Mouse (Mus musculus) ES-E14 (cell line): ENCODE results near the gene Mad2l1bp. TPM values are rescaled to one million over a fixed set of nuclear protein-coding genes. Genes with fewer than 3 reads are reported as not detected.

ENCODE experiments used
- DNase-seq: peaks from one replicate; pipeline ENCODE4 v3.0.0-alpha.2; 2013; ENCODE audit warnings: low read depth, low spot score
- H3K27ac ChIP-seq: 2 replicates; pipeline ENCODE4 v1.5.1; 2012; ENCODE audit warnings: low read depth, mild to moderate bottlenecking, low read length, moderate library complexity, mixed read lengths; ENCODE audit not compliant: poor library complexity, insufficient read depth, severe bottlenecking
- H3K36me3 ChIP-seq: 2 replicates; pipeline ENCODE4 v1.6.1; 2012; ENCODE audit warnings: mild to moderate bottlenecking, low read length, moderate library complexity, mixed read lengths; ENCODE audit not compliant: control insufficient read depth, poor library complexity, insufficient read depth, severe bottlenecking
- H3K4me1 ChIP-seq, 2 experiments: fragments of 150-350 bp in 1 of 2; sonication (generic) in 1 of 2; 2 replicates each; pipeline ENCODE4 v1.6.1; 2012; ENCODE audit warnings: low read length in 2 of 2, mild to moderate bottlenecking in 1 of 2, mixed read lengths in 1 of 2; ENCODE audit not compliant: control insufficient read depth in 2 of 2, insufficient read depth in 2 of 2, poor library complexity in 1 of 2
- H3K4me3 ChIP-seq, 2 experiments: fragments of 150-350 bp in 1 of 2; sonication (generic) in 1 of 2; 2 replicates each; pipeline ENCODE4 v1.5.1; 2012; ENCODE audit warnings: low read length in 2 of 2, low read depth in 1 of 2, mild to moderate bottlenecking in 1 of 2, mixed read lengths in 1 of 2; ENCODE audit not compliant: insufficient read depth in 1 of 2, poor library complexity in 1 of 2, severe bottlenecking in 1 of 2
- H3K9ac ChIP-seq: 2 replicates; pipeline ENCODE4 v1.6.1; 2012; ENCODE audit warnings: low read depth, mild to moderate bottlenecking, low read length, mixed read lengths; ENCODE audit not compliant: poor library complexity, insufficient read depth, severe bottlenecking
- H3K9me3 ChIP-seq: fragments of 150-350 bp; sonication (generic); 2 replicates; pipeline ENCODE4 v1.6.1; 2012; ENCODE audit warnings: low read depth, mild to moderate bottlenecking, low read length; ENCODE audit not compliant: control insufficient read depth, insufficient read depth
- CHD2 ChIP-seq: IDR thresholded peaks from 2 replicates; pipeline ENCODE4 v1.6.1; 2014; ENCODE audit warnings: mild to moderate bottlenecking, low read depth, low read length, inconsistent platforms
- HCFC1 ChIP-seq: IDR thresholded peaks from 2 replicates; pipeline ENCODE4 v1.6.1; 2012; ENCODE audit warnings: low read length, inconsistent platforms, borderline replicate concordance; ENCODE audit not compliant: insufficient read depth
- MAFK ChIP-seq: IDR thresholded peaks from 2 replicates; pipeline ENCODE4 v1.6.1; 2014; ENCODE audit warnings: mild to moderate bottlenecking, low read depth, low read length, inconsistent platforms; ENCODE audit not compliant: insufficient read depth
- ZC3H11A ChIP-seq: IDR thresholded peaks from 2 replicates; pipeline ENCODE4 v1.6.1; 2012; ENCODE audit warnings: low read depth, mild to moderate bottlenecking, inconsistent platforms, low read length, borderline replicate concordance
- ZNF384 ChIP-seq: IDR thresholded peaks from 2 replicates; pipeline ENCODE4 v1.6.1; 2012; ENCODE audit warnings: low read depth, low read length, inconsistent platforms
- in situ Hi-C, 2 experiments: fragments of 600-800 bp; cut with MboI; formaldehyde crosslinking; loops; one replicate each; pipeline ENCODE4 v1.15.1; 2025; ENCODE audit warnings: low sequenced_read_pairs in 2 of 2, inconsistent platforms in 1 of 2; ENCODE audit not compliant: unreplicated experiment in 2 of 2
- total RNA-seq: library from RNA; depleted of rRNA; stranded (reverse); fragments of 300-350 nt; gene quantifications from 2 replicates; pipeline ENCODE4 v1.2.3, GENCODE M21; 2012

Gene Mad2l1bp
- total RNA-seq, 1 experiment: 8.2 TPM

DNA sequence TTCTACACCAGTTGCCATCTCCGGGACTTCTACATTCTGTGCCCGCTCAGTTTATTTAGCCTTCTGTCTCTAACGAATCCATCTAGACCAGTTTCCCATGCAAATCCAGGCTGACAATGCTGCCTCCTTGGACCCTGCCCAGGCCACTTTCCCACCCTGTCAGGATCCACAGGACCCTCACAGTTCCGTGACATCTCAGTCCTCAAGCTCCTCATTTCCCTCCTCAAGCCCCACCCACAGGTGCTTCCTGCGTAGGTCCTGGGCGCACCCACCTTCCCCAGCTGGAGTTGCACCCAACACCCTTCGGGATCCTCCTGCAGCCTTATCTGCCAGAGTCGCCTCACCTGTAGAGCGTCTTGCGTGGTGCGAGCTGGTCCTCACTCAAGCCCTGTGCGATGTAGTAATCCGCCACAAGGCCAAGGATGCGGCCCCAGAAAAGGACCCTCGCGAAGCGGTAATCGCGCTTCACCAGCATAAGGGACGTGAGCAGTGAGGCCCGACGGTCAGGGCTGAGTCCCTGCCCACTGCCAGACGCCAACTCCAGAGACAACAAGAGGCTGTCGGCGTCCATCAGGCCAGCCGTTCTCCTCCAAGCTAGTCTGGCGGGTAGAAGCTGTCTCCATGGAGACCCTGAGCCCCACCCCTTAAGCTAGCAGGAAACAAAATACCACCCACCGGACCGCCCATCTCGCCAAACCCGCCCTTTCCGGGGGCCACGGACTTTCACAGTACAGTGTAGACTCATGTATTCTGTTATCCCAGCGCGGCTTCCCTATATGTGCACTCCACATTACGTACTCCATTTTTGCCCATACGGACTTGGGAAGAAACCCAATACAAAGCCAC lies 9.6 kb downstream of the Mad2l1bp start, which contains the start of gene Rsph9:
Gene Rsph9, minus strand, starts transcription at position 639 of the 846 bp plus-strand sequence.
- Histone ChIP-seq H3K9me3 (no peaks in the 10 kb centered on the region), H3K4me3 (peak within 1 kb of the TSS; percentile 37 to 45), H3K4me1 (peaks cover 3% of the 10 kb centered on the region in 2 experiments; a peak in 3 of 4 replicates), H3K9ac (no peak within 1 kb of the TSS), H3K27ac (no peak within 1 kb of the TSS), H3K36me3 (peaks cover 10% of the 10 kb centered on the region)
- peak; percentile 63 for DNase-seq
- in situ Hi-C loops: no loop called here
- TF ChIP-seq ZC3H11A (no peak), CHD2 (no peak), MAFK (no peak), ZNF384 (no peak), HCFC1 (no peak)

DNA sequence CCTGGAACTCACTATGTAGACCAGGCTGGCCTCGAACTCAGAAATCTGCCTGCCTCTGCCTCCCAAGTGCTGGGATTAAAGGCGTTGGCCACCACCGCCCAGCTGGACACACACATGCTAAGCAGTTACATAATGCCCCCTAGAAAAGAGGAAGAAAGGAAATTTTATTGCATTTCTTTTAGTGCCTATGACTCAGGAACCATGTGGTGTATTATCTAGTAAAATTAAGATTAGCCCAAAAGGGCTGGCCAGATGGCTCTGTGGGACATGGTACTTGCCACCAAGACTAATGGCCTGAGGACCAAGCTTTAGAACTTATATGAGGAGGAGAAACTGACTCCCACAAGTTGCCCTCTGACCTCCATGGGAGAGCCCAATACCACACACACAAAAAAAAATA lies 13.5 kb downstream of the Mad2l1bp start:
- H3K27ac ChIP-seq: no peak overlapping the region
- no peaks in the 10 kb centered on the region for H3K9me3 ChIP-seq
- H3K4me1 ChIP-seq: peaks cover 3% of the 10 kb centered on the region in 2 experiments; a peak in 3 of 4 replicates
- no peak overlapping the region for H3K4me3 ChIP-seq
- in situ Hi-C loops: no loop called here
- DNase-seq: no peak
- no peak for TF ChIP-seq MAFK
- no peak for TF ChIP-seq ZNF384
- TF ChIP-seq CHD2: no peak
- TF ChIP-seq HCFC1: no peak
- no peak for TF ChIP-seq ZC3H11A
- H3K36me3 ChIP-seq: no peaks in the 10 kb centered on the region
- H3K9ac ChIP-seq: no peak overlapping the region

DNA sequence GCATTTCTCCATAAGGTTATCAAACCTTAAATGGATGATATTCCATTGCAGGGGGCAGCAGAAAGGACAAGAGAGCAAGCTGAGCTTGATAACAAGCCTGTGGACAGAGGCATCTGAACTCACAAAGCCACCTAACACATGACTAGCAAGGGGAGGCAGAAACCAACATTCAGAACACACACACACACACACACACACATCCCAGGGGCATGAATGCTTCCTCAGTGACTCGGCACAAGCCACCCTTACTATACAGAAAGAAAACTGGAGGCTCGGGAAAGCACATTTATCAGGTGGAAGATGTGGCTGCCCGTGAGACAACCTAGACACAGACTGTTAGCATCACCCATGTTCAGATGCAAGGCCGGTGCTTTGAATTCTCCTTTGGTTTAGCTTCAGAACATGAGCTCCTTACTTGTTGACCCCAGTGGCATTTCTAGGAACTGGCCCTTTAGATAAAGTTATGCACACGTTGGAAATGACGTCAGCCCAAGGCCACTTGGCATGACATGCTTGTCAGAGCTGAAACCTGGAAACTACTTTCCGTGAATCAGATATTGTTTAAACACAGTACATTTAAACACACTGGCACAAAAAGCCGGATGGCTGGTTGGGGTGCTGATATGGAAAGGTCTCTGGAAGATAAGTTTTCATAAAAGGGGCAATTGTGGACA lies 14.7 kb downstream of the Mad2l1bp start:
- Histone ChIP-seq H3K9me3 (no peaks in the 10 kb centered on the region), H3K4me3 (no peak overlapping the region), H3K27ac (no peak overlapping the region), H3K9ac (no peak overlapping the region), H3K4me1 (peaks cover 0 to 1% of the 10 kb centered on the region in 2 experiments; a peak in 1 of 4 replicates), H3K36me3 (no peaks in the 10 kb centered on the region)
- TF ChIP-seq ZNF384: no peak
- no peak for TF ChIP-seq CHD2
- TF ChIP-seq ZC3H11A: no peak
- TF ChIP-seq HCFC1: no peak
- no peak for TF ChIP-seq MAFK
- no peak for DNase-seq
- in situ Hi-C loops: no loop called here

DNA sequence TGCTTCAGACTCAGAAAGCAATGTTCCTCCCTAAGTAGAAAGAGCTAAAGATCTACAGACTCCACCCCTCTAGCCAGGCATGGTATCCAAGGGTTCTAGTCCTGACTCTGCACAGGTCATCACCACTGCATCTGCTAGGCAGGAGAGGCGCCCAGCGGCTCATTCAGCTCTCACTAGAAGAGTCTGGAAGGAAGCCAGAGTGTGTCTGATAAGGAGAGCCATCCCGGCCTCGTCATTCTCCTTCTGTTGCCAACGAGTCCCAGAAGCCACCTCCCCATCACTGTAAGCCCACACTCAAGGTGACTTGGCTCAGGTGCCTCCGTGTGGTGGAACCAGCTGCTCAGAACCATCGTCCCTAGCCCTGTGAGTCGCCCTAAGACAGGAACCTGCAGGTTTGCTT lies 20.5 kb downstream of the Mad2l1bp start:
- no peak overlapping the region for H3K4me3 ChIP-seq
- H3K36me3 ChIP-seq: peaks cover 12% of the 10 kb centered on the region
- in situ Hi-C loops: no loop called here
- peaks cover 0 to 7% of the 10 kb centered on the region in 2 experiments; a peak in 1 of 4 replicates for H3K4me1 ChIP-seq
- H3K27ac ChIP-seq: no peak overlapping the region
- no peak for TF ChIP-seq MAFK
- no peak for TF ChIP-seq ZNF384
- TF ChIP-seq ZC3H11A: no peak
- TF ChIP-seq HCFC1: no peak
- no peak for TF ChIP-seq CHD2
- H3K9ac ChIP-seq: no peak overlapping the region
- DNase-seq: no peak
- H3K9me3 ChIP-seq: no peaks in the 10 kb centered on the region
